8 mouse cellular contexts compared by ENCODE assay signal in the genomic region with DNA sequence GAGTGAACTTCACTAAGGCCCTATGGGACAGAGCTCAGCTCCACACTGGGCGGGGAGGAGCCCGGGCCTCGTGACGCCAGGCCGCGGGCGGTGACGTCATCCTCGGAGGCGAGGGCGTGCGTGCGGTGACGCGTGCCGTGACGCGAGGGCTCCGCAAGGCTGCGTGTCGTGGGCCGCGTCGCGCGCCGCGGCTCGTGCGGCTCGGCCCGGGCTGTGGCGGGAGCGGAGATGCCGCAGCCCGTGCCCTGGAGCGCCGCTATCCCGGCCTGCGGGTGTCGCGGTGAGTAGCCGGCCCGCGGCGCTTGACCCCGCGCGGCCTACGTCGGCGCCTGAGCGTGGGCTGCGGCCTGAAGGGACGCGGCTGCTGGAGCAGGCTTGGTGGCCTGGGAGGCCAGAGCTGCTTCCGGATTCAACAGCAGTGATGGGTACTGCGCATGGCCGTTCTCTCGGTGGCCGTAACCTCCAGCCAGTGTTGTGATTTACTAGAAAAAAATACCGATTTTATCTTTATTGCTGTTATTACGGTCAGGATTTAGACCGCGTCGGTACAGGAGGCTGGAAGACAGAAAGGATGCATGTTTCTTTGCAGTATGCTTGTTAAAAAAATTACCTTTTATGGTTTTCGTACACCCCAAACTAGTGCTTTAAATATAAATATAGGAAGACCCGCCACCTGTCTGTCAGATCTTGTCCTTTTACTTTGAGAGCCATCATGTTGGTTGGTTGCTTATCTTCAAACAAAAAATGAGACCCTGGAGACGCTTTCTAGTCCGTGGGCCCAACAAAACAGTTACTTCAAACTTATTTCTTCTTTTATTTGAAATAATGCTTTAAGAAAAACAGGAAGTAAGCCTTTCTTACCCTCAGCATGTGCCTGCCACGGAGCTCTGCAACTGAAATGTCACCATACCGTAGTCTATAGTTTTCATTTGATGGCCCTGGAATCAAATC. TPM values are rescaled to one million over a fixed set of nuclear protein-coding genes. Genes with fewer than 3 reads are reported as not detected.
DNase-seq lines count a peak whose midpoint lies in the region; ATAC-seq and TF ChIP-seq lines count a peak whose summit lies in the region.

A gene (minus strand): TSS at position 402 of the 951 bp plus-strand sequence.

- no peak for TF ChIP-seq EP300 in liver, postnatal 0 days (IDR thresholded peaks at IDR 0.05; ENCODE audit: low read depth)

- peak; percentile 34 for DNase-seq in c-Kit-positive CD71-positive TER-119-positive erythroid progenitor cells, embryonic 14.5 days (ENCODE audit: low spot score)
- peak; percentile 77 for DNase-seq in heart, postnatal 25 days (ENCODE audit: low spot score)
- DNase-seq in layer of hippocampus, adult 11-12 months (ENCODE audit: low spot score) = peak; percentile 90
- DNase-seq in liver, postnatal 0 days = peak; percentile 89
- DNase-seq in telencephalon, adult 2 months (ENCODE audit: low read depth, low spot score) = peak; percentile 62

- peaks cover 35% of the 10 kb centered on the region for H3K27me3 ChIP-seq in E14TG2a.4 (ENCODE audit: insufficient read depth, low read length)
- no peaks in the 10 kb centered on the region for H3K27me3 ChIP-seq in forebrain, embryonic 15.5 days
- no peaks in the 10 kb centered on the region for H3K27me3 ChIP-seq in liver, postnatal 0 days (ENCODE audit: insufficient read depth, low read length)
- no peaks in the 10 kb centered on the region for H3K27me3 ChIP-seq in neural tube, embryonic 13.5 days

- peak within 1 kb of the TSS; percentile 94 for H3K9ac ChIP-seq in forebrain, embryonic 15.5 days (replicated peaks)
- peak within 1 kb of the TSS; percentile 62 for H3K9ac ChIP-seq in liver, postnatal 0 days (replicated peaks)
- H3K9ac ChIP-seq in neural tube, embryonic 13.5 days = peak within 1 kb of the TSS; percentile 83

- H3K4me3 ChIP-seq in E14TG2a.4 (replicated peaks; ENCODE audit: low read length) = peak within 1 kb of the TSS; percentile 81
- H3K4me3 ChIP-seq in forebrain, embryonic 15.5 days = peak within 1 kb of the TSS; percentile 84
- H3K4me3 ChIP-seq in liver, postnatal 0 days (ENCODE audit: low read depth, low read length) = peak within 1 kb of the TSS; percentile 56
- peak within 1 kb of the TSS; percentile 64 for H3K4me3 ChIP-seq in neural tube, embryonic 13.5 days

- H3K27ac ChIP-seq in forebrain, embryonic 15.5 days (replicated peaks) = peak within 1 kb of the TSS; percentile 92
- peak within 1 kb of the TSS; percentile 70 for H3K27ac ChIP-seq in liver, postnatal 0 days (ENCODE audit: low read depth)
- H3K27ac ChIP-seq in neural tube, embryonic 13.5 days (replicated peaks) = peak within 1 kb of the TSS; percentile 90

- H3K9me3 ChIP-seq in E14TG2a.4 (ENCODE audit: low read length) = no peaks in the 10 kb centered on the region; the same call in 1 of the 2 replicates
- H3K9me3 ChIP-seq in forebrain, embryonic 15.5 days = no peaks in the 10 kb centered on the region
- no peaks in the 10 kb centered on the region for H3K9me3 ChIP-seq in liver, postnatal 0 days (ENCODE audit: low read length)
- no peaks in the 10 kb centered on the region for H3K9me3 ChIP-seq in neural tube, embryonic 13.5 days

- no peaks in the 10 kb centered on the region; the same call in 1 of the 2 replicates for H3K4me1 ChIP-seq in E14TG2a.4 (replicated peaks; ENCODE audit: low read depth, low read length)
- H3K4me1 ChIP-seq in forebrain, embryonic 15.5 days = peaks cover 9% of the 10 kb centered on the region
- H3K4me1 ChIP-seq in liver, postnatal 0 days (ENCODE audit: insufficient read depth) = peaks cover 6% of the 10 kb centered on the region; the same call in 1 of the 2 replicates
- H3K4me1 ChIP-seq in neural tube, embryonic 13.5 days (replicated peaks) = peaks cover 19% of the 10 kb centered on the region

- intact Hi-C loops in heart, postnatal 25 days (cut with DNase I) = no loop called here

- WGBS in forebrain, embryonic 15.5 days = 3% methylated on average over 72 of the region's 72 CpGs
- WGBS in liver, postnatal 0 days (ENCODE audit: insufficient replicate concordance) = 1% methylated on average over 71 of the region's 72 CpGs
- WGBS in neural tube, embryonic 13.5 days = 5% methylated on average over 66 of the region's 72 CpGs

- ATAC-seq in forebrain, embryonic 15.5 days (replicated peaks) = peak; percentile 99
- ATAC-seq in liver, postnatal 0 days = peak; percentile 97
- peak; percentile 98 for ATAC-seq in neural tube, embryonic 13.5 days (ENCODE audit: low read depth)

- no peaks in the 10 kb centered on the region for H3K36me3 ChIP-seq in E14TG2a.4 (ENCODE audit: insufficient read depth, low read length)
- no peaks in the 10 kb centered on the region for H3K36me3 ChIP-seq in forebrain, embryonic 15.5 days
- no peaks in the 10 kb centered on the region for H3K36me3 ChIP-seq in liver, postnatal 0 days (replicated peaks; ENCODE audit: insufficient read depth, low read length)
- 0 out of 2 replicates have a peak, but pooled peaks cover 11% of the 10 kb centered on the region for H3K36me3 ChIP-seq in neural tube, embryonic 13.5 days

- no peak for TF ChIP-seq CTCF in E14TG2a.4 (conservative IDR thresholded peaks at IDR 0.05; ENCODE audit: low read length)
- TF ChIP-seq CTCF in liver, postnatal 0 days (IDR thresholded peaks at IDR 0.05; ENCODE audit: low read depth) = no peak

- H3K4me2 ChIP-seq in forebrain, embryonic 15.5 days (replicated peaks) = peak within 1 kb of the TSS; percentile 49
- H3K4me2 ChIP-seq in liver, postnatal 0 days (ENCODE audit: low read depth, low read length) = peak within 1 kb of the TSS; percentile 57
- peak within 1 kb of the TSS; percentile 58 for H3K4me2 ChIP-seq in neural tube, embryonic 13.5 days

RNA-seq across cellular contexts. Expression of the gene that starts here (rescaled TPM):
- polyA plus RNA-seq in forebrain, embryonic 15.5 days (2015; fragmentation: Nextera tagmentation; extraction: Ambion mirVana) = not detected in 2 replicates
- not detected for total RNA-seq in heart, postnatal 25 days (2021)
- polyA plus RNA-seq in liver, postnatal 0 days (2015; fragmentation: Nextera tagmentation; extraction: Ambion mirVana) = not detected in 2 replicates
- polyA plus RNA-seq in neural tube, embryonic 13.5 days (2015; fragmentation: Nextera tagmentation; extraction: Ambion mirVana) = not detected in 2 replicates

Comparison
In these comparisons a context has a peak if more than half of its experiments do, and no peak if none do; other contexts are left out.
1. Peak in every context shown above with its lines: DNase-seq, ATAC-seq, H3K4me3 ChIP-seq and H3K27ac ChIP-seq.
2. Peak in ATAC-seq, H3K4me3 ChIP-seq, H3K27ac ChIP-seq, H3K9ac ChIP-seq and H3K4me2 ChIP-seq in forebrain, embryonic 15.5 days; RNA of the gene not detected or under 1 TPM.
3. Peak in DNase-seq in heart, postnatal 25 days; RNA of the gene not detected or under 1 TPM.
4. Peak in DNase-seq, ATAC-seq, H3K4me3 ChIP-seq, H3K27ac ChIP-seq, H3K9ac ChIP-seq and H3K4me2 ChIP-seq in liver, postnatal 0 days; RNA of the gene not detected or under 1 TPM.
5. Peak in ATAC-seq, H3K4me3 ChIP-seq, H3K27ac ChIP-seq, H3K9ac ChIP-seq and H3K4me2 ChIP-seq in neural tube, embryonic 13.5 days; RNA of the gene not detected or under 1 TPM.
6. DNase-seq: peak in every context shown above with its lines; median percentile 90 in layer of hippocampus, adult 11-12 months; 89 in liver, postnatal 0 days; 77 in heart, postnatal 25 days; 62 in telencephalon, adult 2 months; 34 in c-Kit-positive CD71-positive TER-119-positive erythroid progenitor cells, embryonic 14.5 days.